Mouse (Mus musculus) ES-E14 (cell line): ENCODE measurements around the gene Dbt. TPM values are rescaled to one million over a fixed set of nuclear protein-coding genes. Genes with fewer than 3 reads are reported as not detected.

ENCODE experiments used
- DNase-seq: peaks from one replicate; pipeline ENCODE4 v3.0.0-alpha.2; 2013; ENCODE audit warnings: low read depth, low spot score
- H3K27ac ChIP-seq: 2 replicates; pipeline ENCODE4 v1.5.1; 2012; ENCODE audit warnings: low read depth, mild to moderate bottlenecking, low read length, moderate library complexity, mixed read lengths; ENCODE audit not compliant: poor library complexity, insufficient read depth, severe bottlenecking
- H3K36me3 ChIP-seq: 2 replicates; pipeline ENCODE4 v1.6.1; 2012; ENCODE audit warnings: mild to moderate bottlenecking, low read length, moderate library complexity, mixed read lengths; ENCODE audit not compliant: control insufficient read depth, poor library complexity, insufficient read depth, severe bottlenecking
- H3K4me1 ChIP-seq, 2 experiments: fragments of 150-350 bp in 1 of 2; sonication (generic) in 1 of 2; 2 replicates each; pipeline ENCODE4 v1.6.1; 2012; ENCODE audit warnings: low read length in 2 of 2, mild to moderate bottlenecking in 1 of 2, mixed read lengths in 1 of 2; ENCODE audit not compliant: control insufficient read depth in 2 of 2, insufficient read depth in 2 of 2, poor library complexity in 1 of 2
- H3K4me3 ChIP-seq, 2 experiments: fragments of 150-350 bp in 1 of 2; sonication (generic) in 1 of 2; 2 replicates each; pipeline ENCODE4 v1.5.1; 2012; ENCODE audit warnings: low read length in 2 of 2, low read depth in 1 of 2, mild to moderate bottlenecking in 1 of 2, mixed read lengths in 1 of 2; ENCODE audit not compliant: insufficient read depth in 1 of 2, poor library complexity in 1 of 2, severe bottlenecking in 1 of 2
- H3K9ac ChIP-seq: 2 replicates; pipeline ENCODE4 v1.6.1; 2012; ENCODE audit warnings: low read depth, mild to moderate bottlenecking, low read length, mixed read lengths; ENCODE audit not compliant: poor library complexity, insufficient read depth, severe bottlenecking
- H3K9me3 ChIP-seq: fragments of 150-350 bp; sonication (generic); 2 replicates; pipeline ENCODE4 v1.6.1; 2012; ENCODE audit warnings: low read depth, mild to moderate bottlenecking, low read length; ENCODE audit not compliant: control insufficient read depth, insufficient read depth
- CHD2 ChIP-seq: IDR thresholded peaks from 2 replicates; pipeline ENCODE4 v1.6.1; 2014; ENCODE audit warnings: mild to moderate bottlenecking, low read depth, low read length, inconsistent platforms
- HCFC1 ChIP-seq: IDR thresholded peaks from 2 replicates; pipeline ENCODE4 v1.6.1; 2012; ENCODE audit warnings: low read length, inconsistent platforms, borderline replicate concordance; ENCODE audit not compliant: insufficient read depth
- MAFK ChIP-seq: IDR thresholded peaks from 2 replicates; pipeline ENCODE4 v1.6.1; 2014; ENCODE audit warnings: mild to moderate bottlenecking, low read depth, low read length, inconsistent platforms; ENCODE audit not compliant: insufficient read depth
- ZC3H11A ChIP-seq: IDR thresholded peaks from 2 replicates; pipeline ENCODE4 v1.6.1; 2012; ENCODE audit warnings: low read depth, mild to moderate bottlenecking, inconsistent platforms, low read length, borderline replicate concordance
- ZNF384 ChIP-seq: IDR thresholded peaks from 2 replicates; pipeline ENCODE4 v1.6.1; 2012; ENCODE audit warnings: low read depth, low read length, inconsistent platforms
- in situ Hi-C, 2 experiments: fragments of 600-800 bp; cut with MboI; formaldehyde crosslinking; loops; one replicate each; pipeline ENCODE4 v1.15.1; 2025; ENCODE audit warnings: low sequenced_read_pairs in 2 of 2, inconsistent platforms in 1 of 2; ENCODE audit not compliant: unreplicated experiment in 2 of 2
- total RNA-seq: library from RNA; depleted of rRNA; stranded (reverse); fragments of 300-350 nt; gene quantifications from 2 replicates; pipeline ENCODE4 v1.2.3, GENCODE M21; 2012

Dbt gene
- total RNA-seq, 1 experiment, result 18.7 TPM

GRCm38 (mm10) chr3:116476686-116477298 lies 36.1 kb upstream of the Dbt start:
- Histone ChIP-seq H3K9ac (no peak overlapping the region), H3K36me3 (no peaks in the 10 kb centered on the region), H3K9me3 (no peaks in the 10 kb centered on the region), H3K4me3 (no peak overlapping the region), H3K27ac (no peak overlapping the region), H3K4me1 (no peaks in the 10 kb centered on the region)
- no peak for DNase-seq
- no peak for TF ChIP-seq MAFK
- no peak for TF ChIP-seq ZNF384
- TF ChIP-seq CHD2, result no peak
- no peak for TF ChIP-seq ZC3H11A
- TF ChIP-seq HCFC1, result no peak
- in situ Hi-C loops, result no loop called here

GRCm38 (mm10) chr3:116477351-116477750 lies 35.5 kb upstream of the Dbt start:
- TF ChIP-seq CHD2, result no peak
- TF ChIP-seq ZNF384, result no peak
- no peak for TF ChIP-seq HCFC1
- TF ChIP-seq MAFK, result no peak
- TF ChIP-seq ZC3H11A, result no peak
- Histone ChIP-seq H3K36me3 (no peaks in the 10 kb centered on the region), H3K27ac (no peak overlapping the region), H3K4me1 (no peaks in the 10 kb centered on the region), H3K4me3 (no peak overlapping the region), H3K9me3 (no peaks in the 10 kb centered on the region), H3K9ac (no peak overlapping the region)
- no peak for DNase-seq
- in situ Hi-C loops, result no loop called here

- TF ChIP-seq ZC3H11A, result no peak
- Histone ChIP-seq H3K4me1 (no peaks in the 10 kb centered on the region), H3K36me3 (no peaks in the 10 kb centered on the region), H3K4me3 (no peak overlapping the region), H3K9ac (no peak overlapping the region), H3K27ac (no peak overlapping the region), H3K9me3 (no peaks in the 10 kb centered on the region)
- in situ Hi-C loops, result no loop called here
- DNase-seq, result no peak
Observed at GRCm38 (mm10) chr3:116480119-116480518, 32.8 kb upstream of the Dbt start.

GRCm38 (mm10) chr3:116480937-116481336 lies 31.9 kb upstream of the Dbt start:
- Histone ChIP-seq H3K36me3 (no peaks in the 10 kb centered on the region), H3K4me3 (no peak overlapping the region), H3K27ac (no peak overlapping the region), H3K4me1 (no peaks in the 10 kb centered on the region), H3K9ac (no peak overlapping the region), H3K9me3 (no peaks in the 10 kb centered on the region)
- TF ChIP-seq ZNF384 (no peak), MAFK (no peak)
- DNase-seq, result peak; percentile 43
- in situ Hi-C loops, result no loop called here

- no peak for TF ChIP-seq HCFC1
- TF ChIP-seq ZNF384, result no peak
- no peak for TF ChIP-seq MAFK
- no peak for TF ChIP-seq ZC3H11A
- no peak for TF ChIP-seq CHD2
- Histone ChIP-seq H3K36me3 (0 out of 2 replicates have a peak, but pooled peaks cover 2% of the 10 kb centered on the region), H3K9ac (no peak overlapping the region), H3K9me3 (no peaks in the 10 kb centered on the region), H3K4me3 (no peak overlapping the region), H3K4me1 (no peaks in the 10 kb centered on the region), H3K27ac (no peak overlapping the region)
- DNase-seq, result no peak
- in situ Hi-C loops, result no loop called here
Observed at GRCm38 (mm10) chr3:116482724-116483123, 30.1 kb upstream of the Dbt start.
